Mouse (Mus musculus) E14TG2a.4 (cell line): Measurements from ENCODE around the gene Padi6.

Experiments used
- H3K27me3 ChIP-seq: 2 replicates; pipeline ENCODE4 v1.6.1; 2014; ENCODE audit warnings: low read length, control low read depth; ENCODE audit not compliant: insufficient read depth
- H3K36me3 ChIP-seq: 2 replicates; pipeline ENCODE4 v1.6.1; 2014; ENCODE audit warnings: low read length, control low read depth; ENCODE audit not compliant: insufficient read depth
- H3K4me1 ChIP-seq: replicated peaks from 2 replicates; pipeline ENCODE4 v1.6.1; 2014; ENCODE audit warnings: low read depth, low read length, control low read depth
- H3K4me3 ChIP-seq: replicated peaks from 2 replicates; pipeline ENCODE4 v1.5.1; 2014; ENCODE audit warnings: mild to moderate bottlenecking, low read length
- H3K9me3 ChIP-seq: 2 replicates; pipeline ENCODE4 v1.6.1; 2014; ENCODE audit warnings: low read length, control low read depth
- CTCF ChIP-seq: conservative IDR thresholded peaks from 2 replicates; pipeline ENCODE4 v1.5.1; 2014; ENCODE audit warnings: low read length
- NANOG ChIP-seq: IDR thresholded peaks from 2 replicates; pipeline ENCODE4 v1.6.1; 2014; ENCODE audit warnings: borderline replicate concordance, low read length, mixed read lengths
- POU5F1 ChIP-seq: IDR thresholded peaks from 2 replicates; pipeline ENCODE4 v1.6.1; 2014; ENCODE audit warnings: low read length, borderline replicate concordance

The Padi6 gene

DNA sequence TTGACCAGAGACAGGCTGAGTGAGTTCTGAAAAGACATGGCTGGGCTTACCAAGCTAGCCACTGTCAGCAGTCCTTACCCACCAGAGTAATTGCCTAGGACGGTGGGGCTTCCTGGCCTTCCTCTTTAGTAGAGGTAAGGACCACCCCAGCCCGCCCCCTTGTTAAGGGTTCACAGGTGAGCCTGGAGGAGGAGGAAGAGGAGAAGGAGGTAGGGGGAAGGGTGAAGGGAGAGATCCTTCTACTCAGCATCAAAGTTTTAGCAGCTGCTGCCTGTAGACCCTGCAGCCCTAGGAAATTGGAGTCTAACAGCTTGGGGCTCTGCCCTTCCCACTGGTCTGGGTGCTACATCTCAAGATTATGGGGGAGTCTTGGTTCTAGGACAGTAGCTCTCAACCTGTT lies at the start of gene Padi6:
Padi6 (minus strand) TSS at position 101 of the 400 bp plus-strand sequence.
- Histone ChIP-seq H3K4me1 (peaks cover 17% of the 10 kb centered on the region), H3K36me3 (no peaks in the 10 kb centered on the region), H3K9me3 (no peaks in the 10 kb centered on the region), H3K27me3 (peaks cover 25% of the 10 kb centered on the region), H3K4me3 (no peak within 1 kb of the TSS)
- TF ChIP-seq NANOG, result no peak
- no peak for TF ChIP-seq POU5F1
- TF ChIP-seq CTCF, result no peak

DNA sequence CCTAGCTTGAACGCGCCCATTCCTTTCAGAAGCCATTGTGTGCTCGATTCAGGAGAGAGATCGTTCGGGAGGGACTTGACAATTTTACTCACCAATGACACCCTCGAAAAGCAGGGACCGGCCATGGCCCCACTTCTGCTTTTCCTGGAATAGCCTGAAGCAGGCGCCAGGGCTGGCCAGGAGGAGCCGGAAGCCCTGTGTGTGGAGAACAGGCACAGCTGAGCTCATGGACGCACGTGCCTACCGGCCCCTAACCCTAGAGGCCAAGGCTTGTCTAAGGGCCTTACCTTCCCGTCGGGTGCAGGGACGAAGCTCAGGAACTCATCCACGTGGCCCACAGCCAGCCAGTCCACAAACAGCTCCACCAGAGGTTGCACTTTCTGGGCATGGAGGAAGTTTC lies 48.6 kb upstream of the Padi6 start:
- H3K27me3 ChIP-seq, result 0 out of 2 replicates have a peak, but pooled peaks cover 7% of the 10 kb centered on the region

DNA sequence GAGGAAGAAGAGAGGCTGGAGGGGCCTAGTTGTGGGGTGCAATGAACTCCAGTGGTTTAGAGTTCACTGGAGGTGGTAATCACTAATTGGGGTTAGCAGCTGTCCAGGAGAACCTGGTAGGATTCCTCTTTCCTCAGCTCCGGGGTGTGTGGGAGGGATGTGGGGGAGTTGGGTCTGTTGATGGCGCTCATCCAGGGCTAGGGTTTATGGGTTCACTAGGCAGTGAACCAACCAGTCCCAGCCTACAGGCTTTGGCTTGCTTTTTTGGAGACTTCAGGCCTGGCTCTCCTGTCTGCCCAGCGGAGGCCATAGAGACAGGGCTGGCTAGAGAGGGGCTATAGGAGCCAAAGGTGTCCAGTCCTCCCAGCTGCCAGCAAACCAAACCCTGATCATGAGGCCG lies 47.5 kb upstream of the Padi6 start:
- H3K4me1 ChIP-seq, result peaks cover 38% of the 10 kb centered on the region
- TF ChIP-seq CTCF, result no peak
- TF ChIP-seq NANOG, result no peak
- no peak for TF ChIP-seq POU5F1
- peaks cover 6% of the 10 kb centered on the region for H3K9me3 ChIP-seq
- 0 out of 2 replicates have a peak, but pooled peaks cover 7% of the 10 kb centered on the region for H3K27me3 ChIP-seq
- no peak overlapping the region for H3K4me3 ChIP-seq
- H3K36me3 ChIP-seq, result no peaks in the 10 kb centered on the region

More for the DNA sequence above, 48.6 kb upstream of the Padi6 start:
- peaks cover 34% of the 10 kb centered on the region for H3K4me1 ChIP-seq
- H3K36me3 ChIP-seq, result no peaks in the 10 kb centered on the region
- TF ChIP-seq CTCF (no peak), POU5F1 (no peak), NANOG (no peak)
- H3K9me3 ChIP-seq, result peaks cover 6% of the 10 kb centered on the region
- H3K4me3 ChIP-seq, result peak overlapping the region; percentile 20; the same call in 1 of the 2 replicates

DNA sequence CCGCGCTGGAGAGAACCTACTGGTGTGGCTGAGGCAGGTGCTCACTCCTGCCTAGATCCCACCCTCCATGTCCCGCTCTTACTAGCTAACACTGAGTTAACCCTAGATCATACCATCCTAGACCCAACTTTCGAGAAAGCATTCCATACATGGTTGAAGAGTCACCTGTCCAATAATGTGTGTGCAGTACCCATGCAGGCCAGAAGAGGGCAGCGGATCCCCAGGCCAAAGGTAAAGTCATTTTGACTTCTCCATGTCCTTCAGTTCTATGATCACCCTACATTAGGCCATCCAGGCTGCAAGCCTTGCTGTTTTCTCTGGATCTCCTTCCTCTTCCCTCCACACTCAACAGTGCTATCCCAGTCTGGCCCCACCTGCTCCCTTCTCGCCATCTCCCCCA lies 46.5 kb upstream of the Padi6 start:
- Histone ChIP-seq H3K4me3 (no peak overlapping the region), H3K9me3 (peaks cover 6% of the 10 kb centered on the region), H3K27me3 (0 out of 2 replicates have a peak, but pooled peaks cover 7% of the 10 kb centered on the region), H3K36me3 (no peaks in the 10 kb centered on the region), H3K4me1 (peaks cover 34% of the 10 kb centered on the region)
- TF ChIP-seq NANOG (no peak), POU5F1 (no peak), CTCF (peak; percentile 66)

DNA sequence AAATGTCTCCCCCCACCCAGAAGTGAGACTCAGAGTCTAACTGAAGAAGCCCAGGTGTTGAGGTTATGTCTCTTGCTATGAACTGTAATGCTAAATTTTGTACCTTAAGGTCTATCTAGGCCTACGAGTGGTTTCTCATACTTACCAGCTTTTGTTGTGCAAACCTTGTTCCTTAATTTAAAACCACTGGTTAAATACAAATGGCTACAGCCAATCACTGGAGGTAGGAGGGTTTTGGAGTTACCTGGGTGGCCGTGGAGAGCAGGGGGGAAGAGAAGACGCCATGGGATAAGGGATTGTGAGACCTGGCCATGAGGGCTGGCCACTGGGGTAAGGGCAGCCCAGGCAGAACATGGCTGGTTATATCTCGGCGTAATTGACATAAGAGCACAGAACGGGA lies 45.8 kb upstream of the Padi6 start:
- Histone ChIP-seq H3K4me3 (no peak overlapping the region), H3K4me1 (peaks cover 28% of the 10 kb centered on the region)
- TF ChIP-seq POU5F1 (no peak), NANOG (no peak), CTCF (no peak)

DNA sequence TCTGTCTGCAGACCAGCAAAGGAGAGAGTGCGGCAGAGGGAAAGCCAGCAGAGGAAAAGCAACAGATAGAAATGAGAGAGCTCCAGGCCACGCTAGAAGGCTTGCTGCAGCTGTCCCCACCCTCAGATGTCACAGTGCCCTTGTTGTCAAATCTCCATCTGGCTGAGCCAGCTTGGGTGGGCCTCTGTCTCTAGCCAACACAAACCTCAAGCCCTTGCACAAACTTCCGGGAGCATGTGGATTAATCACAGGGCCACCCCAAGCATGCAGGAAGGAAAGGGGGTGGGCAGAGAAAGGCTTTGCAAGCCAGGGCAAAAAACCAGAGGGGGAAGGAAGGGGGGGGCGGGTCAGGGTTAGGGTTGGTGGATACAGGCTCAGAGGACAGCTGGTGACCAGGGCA lies 45.0 kb upstream of the Padi6 start:
- Histone ChIP-seq H3K27me3 (no peaks in the 10 kb centered on the region), H3K9me3 (peaks cover 6% of the 10 kb centered on the region), H3K4me1 (peaks cover 22% of the 10 kb centered on the region), H3K4me3 (no peak overlapping the region), H3K36me3 (no peaks in the 10 kb centered on the region)
- TF ChIP-seq POU5F1 (no peak), NANOG (no peak), CTCF (no peak)

More for the DNA sequence above, 45.8 kb upstream of the Padi6 start:
- Histone ChIP-seq H3K27me3 (0 out of 2 replicates have a peak, but pooled peaks cover 7% of the 10 kb centered on the region), H3K36me3 (no peaks in the 10 kb centered on the region), H3K9me3 (peaks cover 6% of the 10 kb centered on the region)

DNA sequence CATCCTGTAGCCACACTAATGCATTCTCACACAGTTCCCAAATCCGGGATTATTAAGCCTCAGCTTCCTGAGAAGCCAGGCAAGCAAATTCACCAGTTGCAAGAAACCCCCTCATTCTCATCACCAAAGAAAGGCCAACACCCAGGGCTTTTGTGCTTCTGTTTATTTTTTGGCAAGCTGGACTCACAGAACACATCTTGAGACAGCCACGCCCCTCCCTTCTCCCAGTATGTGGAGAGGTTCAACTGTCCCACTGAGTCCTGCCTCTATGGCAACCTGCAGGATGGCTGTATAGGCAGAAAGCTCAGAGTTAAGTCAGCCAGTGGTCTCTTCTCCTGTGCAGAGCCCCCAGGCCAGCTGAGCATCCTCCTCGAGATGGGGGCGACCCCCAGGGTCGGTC lies 42.8 kb upstream of the Padi6 start:
- TF ChIP-seq CTCF (no peak), NANOG (no peak), POU5F1 (no peak)
- no peaks in the 10 kb centered on the region for H3K36me3 ChIP-seq
- peaks cover 15% of the 10 kb centered on the region; the same call in 1 of the 2 replicates for H3K4me1 ChIP-seq
- no peaks in the 10 kb centered on the region for H3K27me3 ChIP-seq
- peaks cover 6% of the 10 kb centered on the region for H3K9me3 ChIP-seq
- no peak overlapping the region for H3K4me3 ChIP-seq

DNA sequence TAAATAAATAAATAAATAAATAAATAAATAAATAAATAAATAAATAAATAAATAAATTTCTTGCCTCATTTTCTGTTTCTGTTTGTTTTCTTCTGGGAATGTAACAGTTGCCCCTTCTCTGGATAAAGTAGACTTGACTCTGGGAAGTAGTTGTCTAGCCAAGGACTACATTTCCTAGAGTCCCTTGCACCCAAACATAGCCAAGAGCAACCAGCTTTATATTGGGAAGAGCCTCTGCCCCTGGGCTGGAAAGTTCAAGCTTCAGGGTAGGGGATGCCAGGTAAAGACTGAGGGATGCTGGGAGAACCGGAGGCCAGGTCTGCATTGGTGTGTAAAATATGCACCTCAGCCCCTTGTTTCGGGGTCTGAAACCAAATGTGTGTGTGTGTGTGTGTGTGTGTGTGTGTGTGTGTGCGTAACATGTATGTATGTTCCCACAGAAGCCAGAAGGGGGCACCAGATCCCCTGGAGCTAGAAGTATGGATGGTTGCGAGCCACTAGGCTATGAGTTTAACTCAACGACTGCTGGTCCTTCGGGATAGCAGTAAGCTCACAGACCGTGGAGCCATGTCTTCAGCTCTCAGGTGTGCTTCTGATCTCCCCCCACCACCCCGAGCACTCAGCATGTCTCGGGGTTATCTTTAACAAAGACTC lies 42.0 kb upstream of the Padi6 start:
- no peak overlapping the region for H3K4me3 ChIP-seq
- H3K27me3 ChIP-seq, result no peaks in the 10 kb centered on the region
- H3K9me3 ChIP-seq, result peaks cover 6% of the 10 kb centered on the region
- peaks cover 12% of the 10 kb centered on the region; the same call in 1 of the 2 replicates for H3K4me1 ChIP-seq
- no peaks in the 10 kb centered on the region for H3K36me3 ChIP-seq
- TF ChIP-seq CTCF, result peak; percentile 15; the same call in 1 of the 2 replicates
- TF ChIP-seq POU5F1, result no peak
